Mouse (Mus musculus): Measurements from ENCODE around the gene Zbed5. TPM values are rescaled to one million over a fixed set of nuclear protein-coding genes. Genes with fewer than 3 reads are reported as not detected.

Zbed5 gene
- polyA plus RNA-seq (2012; rRNA removed): 0.56 and 0.65 TPM in 2 replicates

DNA sequence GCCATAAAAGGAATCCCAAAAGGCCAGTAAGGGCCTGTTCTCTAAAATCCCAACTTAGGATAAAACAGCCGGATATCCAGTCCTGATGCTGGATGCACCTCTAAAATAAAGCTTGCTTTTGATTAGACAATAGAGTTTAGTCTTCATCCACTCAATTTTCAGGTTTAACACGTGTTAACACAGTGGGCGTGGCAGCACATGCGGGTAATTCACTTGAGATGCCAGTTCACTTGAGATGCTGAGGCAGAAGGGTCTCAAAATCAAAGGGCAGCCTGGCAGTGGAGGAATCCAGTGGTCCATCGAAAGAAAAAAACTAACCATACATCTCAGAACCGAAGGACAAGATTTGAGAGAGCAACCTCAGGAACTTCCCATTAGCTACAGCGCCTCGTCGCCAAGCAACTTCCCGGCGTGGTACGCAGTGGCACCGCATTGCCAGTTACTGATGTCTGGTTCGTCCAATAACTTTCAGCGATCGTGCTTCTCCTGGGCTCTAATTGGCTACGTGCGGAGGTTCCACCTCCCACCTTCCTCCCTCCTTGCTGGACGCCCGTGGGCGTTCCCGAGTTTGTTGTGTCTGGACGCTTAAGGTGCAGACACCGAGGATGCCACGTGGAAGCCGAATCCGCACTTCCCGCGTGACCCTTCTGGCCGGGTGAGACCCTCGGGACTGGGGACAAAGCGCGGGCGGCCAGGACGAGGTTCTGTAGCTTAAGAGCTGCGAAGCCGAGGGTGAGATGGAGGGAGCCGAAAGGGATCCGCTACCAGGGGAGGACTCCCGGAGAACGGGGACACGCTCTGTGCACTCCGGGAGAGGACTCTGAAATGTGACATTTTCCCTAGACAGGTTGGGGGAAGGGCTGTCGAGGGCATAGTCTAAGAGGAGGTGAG lies at the start of gene Zbed5:
Zbed5 (plus strand) TSS at position 526 of the 891 bp plus-strand sequence.
- TF ChIP-seq CTCF (IDR thresholded peaks at IDR 0.05; ENCODE audit: extremely low read depth, insufficient read depth, insufficient read length, insufficient replicate concordance) (no peak), POLR2A (IDR thresholded peaks at IDR 0.05; ENCODE audit: low read depth, low read length) (no peak)
- no peaks in the 10 kb centered on the region for H3K27me3 ChIP-seq (ENCODE audit: control insufficient read depth, insufficient read depth, low read length)
- H3K4me3 ChIP-seq (ENCODE audit: extremely low read depth, insufficient read depth, insufficient read length): peak within 1 kb of the TSS; percentile 67
- no peaks in the 10 kb centered on the region for H3K4me1 ChIP-seq (ENCODE audit: control insufficient read depth, insufficient read depth, insufficient read length)
- H3K27ac ChIP-seq (ENCODE audit: insufficient read depth, low read length): no peak within 1 kb of the TSS
- 2% methylated on average over 44 of the region's 44 CpGs for WGBS
- DNase-seq (ENCODE audit: low read depth in 1 of 2, low spot score in 2 of 2): peak; percentile 82 to 83
- no peaks in the 10 kb centered on the region for H3K36me3 ChIP-seq (ENCODE audit: control insufficient read depth, insufficient read depth, low read length)

DNA sequence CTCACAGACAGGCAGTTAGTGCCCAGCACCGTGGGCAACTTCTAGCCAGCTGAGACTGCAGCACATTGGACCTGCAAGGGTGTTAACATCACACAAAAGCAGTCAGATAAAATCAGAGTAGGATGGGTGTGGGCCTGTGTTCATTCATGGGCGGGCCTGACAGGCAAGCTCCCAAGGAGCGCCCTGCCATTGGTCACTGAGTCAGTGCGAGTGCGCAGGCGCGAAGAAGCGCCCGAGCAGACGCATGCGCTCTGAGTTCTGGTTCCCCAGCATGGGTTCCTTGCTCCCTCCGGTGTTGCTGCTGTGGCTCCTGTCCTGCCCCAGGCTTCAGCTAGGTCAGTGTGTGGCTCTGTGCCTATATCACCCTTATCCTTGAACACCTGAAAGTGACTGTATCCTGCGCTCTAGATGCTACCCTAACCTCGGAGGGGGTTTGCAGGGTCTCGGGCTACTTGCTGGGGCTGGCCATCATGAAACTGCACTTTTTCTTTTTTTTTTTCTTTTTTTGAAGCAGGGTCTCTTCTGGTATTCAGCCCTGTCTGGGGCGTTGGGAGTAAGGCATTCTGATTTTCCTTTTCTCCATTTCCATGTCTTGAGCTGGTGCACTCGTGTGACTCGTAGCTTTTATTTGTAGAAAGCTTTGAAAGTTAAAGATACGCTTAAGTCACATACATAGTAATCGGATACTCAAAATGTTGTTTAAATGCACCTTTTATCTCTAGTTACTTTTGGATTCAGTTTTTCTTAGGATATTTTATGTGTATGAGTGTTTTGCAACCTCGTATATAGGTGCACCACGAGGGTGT lies 48.6 kb upstream of the Zbed5 start, which contains the start of gene Sumf2:
Sumf2 (plus strand) TSS at position 235 of the 806 bp plus-strand sequence.
- WGBS: 5% methylated on average over 22 of the region's 22 CpGs
- Histone ChIP-seq H3K4me1 (ENCODE audit: control insufficient read depth, insufficient read depth, insufficient read length) (peaks cover 2% of the 10 kb centered on the region; the same call in 1 of the 2 replicates), H3K4me3 (ENCODE audit: extremely low read depth, insufficient read depth, insufficient read length) (peak within 1 kb of the TSS; percentile 95), H3K27ac (ENCODE audit: insufficient read depth, low read length) (no peak within 1 kb of the TSS), H3K27me3 (ENCODE audit: control insufficient read depth, insufficient read depth, low read length) (no peaks in the 10 kb centered on the region), H3K36me3 (ENCODE audit: control insufficient read depth, insufficient read depth, low read length) (peaks cover 12% of the 10 kb centered on the region)
- peak; percentile 88 to 94 for DNase-seq (ENCODE audit: low read depth in 1 of 2, low spot score in 2 of 2)
- TF ChIP-seq POLR2A (IDR thresholded peaks at IDR 0.05; ENCODE audit: low read depth, low read length) (peak; percentile 83), CTCF (IDR thresholded peaks at IDR 0.05; ENCODE audit: extremely low read depth, insufficient read depth, insufficient read length, insufficient replicate concordance) (no peak)

DNA sequence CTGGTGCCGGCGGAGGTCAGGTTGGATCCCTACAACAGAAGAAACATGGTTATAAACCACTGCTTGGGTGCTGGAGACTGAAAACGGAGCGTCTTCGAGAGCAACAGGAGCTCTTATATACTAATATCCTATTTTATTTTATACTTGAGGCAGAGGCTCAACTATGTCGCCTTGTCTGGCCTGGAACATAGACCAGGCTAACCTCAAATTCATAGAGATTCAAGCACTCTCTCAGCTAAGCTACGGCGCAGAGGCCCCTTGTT lies 48.0 kb upstream of the Zbed5 start:
- WGBS: 30% methylated on average over 8 of the region's 8 CpGs
- peak overlapping the region; percentile 95; the same call in 1 of the 2 replicates for H3K4me3 ChIP-seq (ENCODE audit: extremely low read depth, insufficient read depth, insufficient read length)
- TF ChIP-seq CTCF (IDR thresholded peaks at IDR 0.05; ENCODE audit: extremely low read depth, insufficient read depth, insufficient read length, insufficient replicate concordance) (no peak), POLR2A (IDR thresholded peaks at IDR 0.05; ENCODE audit: low read depth, low read length) (no peak)
- H3K27ac ChIP-seq (ENCODE audit: insufficient read depth, low read length): no peak overlapping the region
- no peaks in the 10 kb centered on the region for H3K27me3 ChIP-seq (ENCODE audit: control insufficient read depth, insufficient read depth, low read length)
- no peak for DNase-seq (ENCODE audit: low read depth in 1 of 2, low spot score in 2 of 2)
- H3K4me1 ChIP-seq (ENCODE audit: control insufficient read depth, insufficient read depth, insufficient read length): peaks cover 2% of the 10 kb centered on the region; the same call in 1 of the 2 replicates
- peaks cover 12% of the 10 kb centered on the region for H3K36me3 ChIP-seq (ENCODE audit: control insufficient read depth, insufficient read depth, low read length)

DNA sequence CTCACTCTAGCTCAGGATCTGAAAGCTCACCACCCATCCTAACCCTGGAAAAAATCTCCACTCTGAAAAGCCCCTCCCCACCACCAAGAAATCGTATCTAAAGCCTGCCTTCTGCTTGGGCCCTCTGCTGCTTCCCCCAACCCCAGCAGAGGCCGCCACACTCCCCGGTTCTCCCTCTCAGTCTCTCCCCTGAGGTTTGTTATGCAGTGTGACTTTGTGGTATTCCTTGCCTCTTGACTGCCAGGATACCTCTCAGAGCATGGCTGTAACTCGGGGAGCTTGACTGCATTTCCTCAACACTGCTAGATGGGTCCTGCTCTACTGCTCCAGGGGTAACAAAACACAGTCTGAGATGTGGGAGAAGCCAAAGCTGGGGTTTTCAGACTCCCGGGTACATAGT lies 40.4 kb upstream of the Zbed5 start:
- WGBS: 82% methylated on average over 5 of the region's 5 CpGs
- Histone ChIP-seq H3K4me1 (ENCODE audit: control insufficient read depth, insufficient read depth, insufficient read length) (no peaks in the 10 kb centered on the region), H3K36me3 (ENCODE audit: control insufficient read depth, insufficient read depth, low read length) (peaks cover 11% of the 10 kb centered on the region), H3K27ac (ENCODE audit: insufficient read depth, low read length) (no peak overlapping the region), H3K27me3 (ENCODE audit: control insufficient read depth, insufficient read depth, low read length) (no peaks in the 10 kb centered on the region), H3K4me3 (ENCODE audit: extremely low read depth, insufficient read depth, insufficient read length) (no peak overlapping the region)
- TF ChIP-seq CTCF (IDR thresholded peaks at IDR 0.05; ENCODE audit: extremely low read depth, insufficient read depth, insufficient read length, insufficient replicate concordance): no peak
- no peak for TF ChIP-seq POLR2A (IDR thresholded peaks at IDR 0.05; ENCODE audit: low read depth, low read length)
- no peak for DNase-seq (ENCODE audit: low read depth in 1 of 2, low spot score in 2 of 2)

DNA sequence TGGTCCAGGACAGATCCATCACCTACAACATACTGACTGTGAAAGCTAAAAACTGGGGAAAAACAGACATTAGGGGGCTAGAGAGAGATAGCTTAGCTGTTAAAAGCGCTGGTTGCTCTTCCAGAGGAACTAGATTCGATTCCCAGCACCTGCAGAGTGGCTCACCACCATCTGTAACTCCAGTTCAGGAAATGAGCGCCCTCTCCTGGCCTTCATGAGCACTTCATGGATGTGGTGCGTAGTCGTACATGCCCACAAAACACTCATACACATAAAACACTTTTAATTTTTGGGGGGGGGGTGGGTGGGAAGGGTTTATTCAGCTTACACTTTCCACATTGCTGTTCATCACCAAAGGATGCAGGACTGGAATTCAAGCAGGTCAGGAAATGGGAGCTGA lies 39.1 kb upstream of the Zbed5 start:
- Histone ChIP-seq H3K4me3 (ENCODE audit: extremely low read depth, insufficient read depth, insufficient read length) (no peak overlapping the region), H3K4me1 (ENCODE audit: control insufficient read depth, insufficient read depth, insufficient read length) (no peaks in the 10 kb centered on the region), H3K27ac (ENCODE audit: insufficient read depth, low read length) (no peak overlapping the region), H3K36me3 (ENCODE audit: control insufficient read depth, insufficient read depth, low read length) (peaks cover 14% of the 10 kb centered on the region), H3K27me3 (ENCODE audit: control insufficient read depth, insufficient read depth, low read length) (no peaks in the 10 kb centered on the region)
- WGBS: 87% methylated on average over 5 of the region's 5 CpGs
- DNase-seq (ENCODE audit: low read depth in 1 of 2, low spot score in 2 of 2): no peak
- TF ChIP-seq CTCF (IDR thresholded peaks at IDR 0.05; ENCODE audit: extremely low read depth, insufficient read depth, insufficient read length, insufficient replicate concordance) (no peak), POLR2A (IDR thresholded peaks at IDR 0.05; ENCODE audit: low read depth, low read length) (no peak)

DNA sequence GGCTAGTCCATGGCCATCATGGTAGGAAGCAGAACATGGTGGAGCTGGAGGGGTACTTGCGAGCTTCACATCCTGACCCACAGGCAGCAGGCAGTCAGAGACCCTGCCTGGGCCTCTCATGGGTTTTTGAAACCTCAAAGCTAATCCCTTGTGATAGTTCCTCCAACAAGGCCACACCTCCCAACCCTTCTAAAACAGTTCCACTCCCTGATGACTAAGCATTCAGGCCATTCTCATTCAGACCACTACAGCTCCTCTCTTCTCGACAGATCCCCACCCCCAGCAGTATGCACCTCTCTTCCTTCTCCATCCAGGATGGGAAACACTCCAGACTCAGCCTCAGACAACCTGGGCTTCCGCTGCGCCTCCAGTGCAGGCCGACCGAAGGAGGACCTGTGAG lies 33.2 kb upstream of the Zbed5 start:
- peaks cover 6% of the 10 kb centered on the region for H3K36me3 ChIP-seq (ENCODE audit: control insufficient read depth, insufficient read depth, low read length)
- WGBS: 94% methylated on average over 6 of the region's 6 CpGs
- no peak overlapping the region for H3K27ac ChIP-seq (ENCODE audit: insufficient read depth, low read length)
- no peak overlapping the region for H3K4me3 ChIP-seq (ENCODE audit: extremely low read depth, insufficient read depth, insufficient read length)
- H3K4me1 ChIP-seq (ENCODE audit: control insufficient read depth, insufficient read depth, insufficient read length): 0 out of 2 replicates have a peak, but pooled peaks cover 2% of the 10 kb centered on the region
- no peak for DNase-seq (ENCODE audit: low read depth in 1 of 2, low spot score in 2 of 2)
- no peaks in the 10 kb centered on the region for H3K27me3 ChIP-seq (ENCODE audit: control insufficient read depth, insufficient read depth, low read length)
- TF ChIP-seq CTCF (IDR thresholded peaks at IDR 0.05; ENCODE audit: extremely low read depth, insufficient read depth, insufficient read length, insufficient replicate concordance): no peak
- no peak for TF ChIP-seq POLR2A (IDR thresholded peaks at IDR 0.05; ENCODE audit: low read depth, low read length)
